Mouse (Mus musculus) embryonic facial prominence, embryonic 11.5 days (tissue): Measurements from ENCODE around the gene Mtf2. TPM values are rescaled to one million over a fixed set of nuclear protein-coding genes. Genes with fewer than 3 reads are reported as not detected.
A peak's percentile ranks its signal among the peaks of the same experiment; 100 is the strongest.

ENCODE experiments used
- ATAC-seq: fragments of 200-750 bp; cut with Nextera tagmentation; replicated peaks from 2 replicates; pipeline ENCODE4 v1.8.0; 2017; ENCODE audit warnings: low read depth; ENCODE audit not compliant: insufficient number of reproducible peaks, low FRiP score, low TSS enrichment
- DNase-seq: peaks from one replicate; pipeline ENCODE4 v3.0.0-alpha.2; 2015; ENCODE audit warnings: low spot score
- H3K27ac ChIP-seq: fragments of 300-500 bp; sonication (generic); replicated peaks from 2 replicates; pipeline ENCODE4 v1.5.1; 2014; ENCODE audit warnings: mild to moderate bottlenecking, low read depth, low read length, control low read depth
- H3K27me3 ChIP-seq: fragments of 300-500 bp; sonication (generic); 2 replicates; pipeline ENCODE4 v1.6.1; 2014; ENCODE audit warnings: mild to moderate bottlenecking, low read length, moderate library complexity, mixed read lengths; ENCODE audit not compliant: control insufficient read depth, insufficient read depth
- H3K36me3 ChIP-seq: fragments of 300-500 bp; sonication (generic); replicated peaks from 2 replicates; pipeline ENCODE4 v1.6.1; 2014; ENCODE audit warnings: low read depth, mild to moderate bottlenecking, low read length, moderate library complexity, mixed read lengths; ENCODE audit not compliant: control insufficient read depth, insufficient read depth
- H3K4me1 ChIP-seq: fragments of 300-500 bp; sonication (generic); 2 replicates; pipeline ENCODE4 v1.6.1; 2014; ENCODE audit warnings: low read length, mixed read lengths; ENCODE audit not compliant: control insufficient read depth, insufficient read depth
- H3K4me2 ChIP-seq: fragments of 300-500 bp; sonication (generic); 2 replicates; pipeline ENCODE4 v1.6.1; 2014; ENCODE audit warnings: low read depth, mild to moderate bottlenecking, control low read depth, low read length, moderate library complexity
- H3K4me3 ChIP-seq: fragments of 300-500 bp; sonication (generic); 2 replicates; pipeline ENCODE4 v1.5.1; 2014; ENCODE audit warnings: low read depth, low read length, control low read depth
- H3K9ac ChIP-seq: fragments of 300-500 bp; sonication (generic); replicated peaks from 2 replicates; pipeline ENCODE4 v1.6.1; 2014; ENCODE audit warnings: mild to moderate bottlenecking, control low read depth, low read length
- H3K9me3 ChIP-seq: fragments of 300-500 bp; sonication (generic); replicated peaks from 2 replicates; pipeline ENCODE4 v1.6.1; 2016; ENCODE audit warnings: mild to moderate bottlenecking, low read length, inconsistent platforms, mixed read lengths; ENCODE audit not compliant: control insufficient read depth
- WGBS: fragments of 180-500 bp; shearing (Covaris S2); extraction: QIAGEN DNeasy Blood & Tissue Kit; methylation state at CpG from one replicate; pipeline ENCODE4 v1.1.7; 2014; 5-methylcytosine and 5-hydroxymethylcytosine counted together
- polyA plus RNA-seq: library from polyadenylated mRNA; unstranded; fragments of >200 nt; fragmentation: Nextera tagmentation; extraction: Ambion mirVana; gene quantifications from 2 replicates; pipeline ENCODE4 v1.2.1, GENCODE M21; 2014

Mtf2 gene
- polyA plus RNA-seq, 1 experiment from 2014 or later = 160 TPM

DNA sequence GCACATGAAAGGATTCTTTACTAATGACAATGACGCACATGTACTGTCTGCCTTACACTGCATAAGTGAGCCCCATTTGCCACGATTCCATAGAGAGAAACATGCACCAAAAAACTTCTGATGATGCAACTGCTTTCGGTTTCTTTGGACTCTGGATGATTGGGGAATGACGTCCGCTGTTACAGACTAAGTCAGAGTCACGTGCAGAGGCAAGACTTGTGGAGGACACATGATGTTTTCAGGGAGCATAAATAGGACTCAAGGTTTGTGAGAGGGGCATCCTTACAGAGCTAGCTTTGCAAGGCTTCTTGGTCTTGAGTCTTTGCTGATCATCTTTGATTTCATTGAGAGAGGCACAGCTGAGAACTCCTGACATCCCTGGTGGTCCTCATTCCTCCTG, 11.9 kb upstream of the Mtf2 start:
- Histone ChIP-seq H3K27me3 (no peaks in the 10 kb centered on the region), H3K4me3 (no peak overlapping the region), H3K9me3 (no peaks in the 10 kb centered on the region), H3K27ac (no peak overlapping the region), H3K9ac (no peak overlapping the region), H3K4me1 (no peaks in the 10 kb centered on the region), H3K36me3 (no peaks in the 10 kb centered on the region), H3K4me2 (no peak overlapping the region)
- DNase-seq (no peak), ATAC-seq (no peak)
- 88% methylated on average over 6 of the region's 6 CpGs for WGBS

DNA sequence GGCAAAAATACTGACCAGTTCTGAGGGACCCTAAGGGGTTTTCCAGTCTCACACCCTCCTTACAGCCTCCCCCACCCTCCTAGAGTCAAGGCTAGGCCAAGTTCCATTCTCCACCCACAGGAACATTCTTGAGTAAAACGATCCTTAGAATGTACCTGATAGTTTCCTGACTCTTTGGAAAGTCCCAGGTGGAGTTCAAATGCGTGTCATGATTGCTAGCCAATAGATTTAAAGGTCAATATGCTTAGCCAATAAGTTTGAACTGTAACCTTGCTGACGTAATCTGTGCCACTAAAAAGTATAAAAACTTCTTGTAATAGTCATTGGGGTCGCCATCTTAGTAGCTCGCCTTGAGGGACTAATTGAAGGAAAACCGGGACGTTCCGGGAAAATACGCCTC, 5.1 kb upstream of the Mtf2 start:
- no peak overlapping the region for H3K9ac ChIP-seq
- no peaks in the 10 kb centered on the region for H3K36me3 ChIP-seq
- no peaks in the 10 kb centered on the region for H3K27me3 ChIP-seq
- DNase-seq (no peak), ATAC-seq (no peak)
- WGBS = 92% methylated on average over 9 of the region's 9 CpGs
- H3K4me2 ChIP-seq = no peak overlapping the region
- no peak overlapping the region for H3K27ac ChIP-seq
- H3K4me3 ChIP-seq = no peak overlapping the region
- no peaks in the 10 kb centered on the region for H3K9me3 ChIP-seq
- H3K4me1 ChIP-seq = no peaks in the 10 kb centered on the region

GRCm38 (mm10) chr5:108072301-108072700, 6.8 kb downstream of the Mtf2 start:
- Histone ChIP-seq H3K9ac (no peak overlapping the region), H3K4me3 (no peak overlapping the region), H3K4me2 (no peak overlapping the region), H3K27ac (no peak overlapping the region), H3K27me3 (no peaks in the 10 kb centered on the region), H3K4me1 (no peaks in the 10 kb centered on the region), H3K9me3 (no peaks in the 10 kb centered on the region), H3K36me3 (peaks cover 3% of the 10 kb centered on the region)
- ATAC-seq (no peak), DNase-seq (no peak)
- 94% methylated on average over 1 of the region's 1 CpGs for WGBS

DNA sequence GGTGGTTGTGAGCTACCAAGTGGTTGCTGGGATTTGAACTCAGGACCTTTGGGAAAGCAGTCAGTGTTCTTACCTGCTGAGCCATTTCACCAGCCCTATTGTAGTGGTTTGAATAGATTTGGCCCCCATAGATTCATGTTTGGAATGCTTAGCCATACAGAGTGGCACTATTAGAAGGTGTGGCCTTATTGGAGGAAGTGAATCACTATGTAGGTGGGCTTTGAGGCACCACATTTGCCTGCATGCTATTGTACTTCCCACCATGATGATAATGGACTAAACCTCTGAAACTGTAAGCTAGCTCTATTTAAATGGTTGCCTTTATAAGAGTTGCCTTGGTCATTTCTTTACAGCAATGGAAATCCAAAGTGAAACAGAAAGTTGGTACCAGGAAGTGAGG, 10.8 kb downstream of the Mtf2 start:
- Histone ChIP-seq H3K36me3 (no peaks in the 10 kb centered on the region; the same call in none of the 2 replicates), H3K9ac (no peak overlapping the region), H3K4me3 (no peak overlapping the region), H3K4me1 (no peaks in the 10 kb centered on the region), H3K27ac (no peak overlapping the region), H3K27me3 (no peaks in the 10 kb centered on the region), H3K4me2 (no peak overlapping the region), H3K9me3 (no peaks in the 10 kb centered on the region)
- ATAC-seq (no peak), DNase-seq (no peak)

DNA sequence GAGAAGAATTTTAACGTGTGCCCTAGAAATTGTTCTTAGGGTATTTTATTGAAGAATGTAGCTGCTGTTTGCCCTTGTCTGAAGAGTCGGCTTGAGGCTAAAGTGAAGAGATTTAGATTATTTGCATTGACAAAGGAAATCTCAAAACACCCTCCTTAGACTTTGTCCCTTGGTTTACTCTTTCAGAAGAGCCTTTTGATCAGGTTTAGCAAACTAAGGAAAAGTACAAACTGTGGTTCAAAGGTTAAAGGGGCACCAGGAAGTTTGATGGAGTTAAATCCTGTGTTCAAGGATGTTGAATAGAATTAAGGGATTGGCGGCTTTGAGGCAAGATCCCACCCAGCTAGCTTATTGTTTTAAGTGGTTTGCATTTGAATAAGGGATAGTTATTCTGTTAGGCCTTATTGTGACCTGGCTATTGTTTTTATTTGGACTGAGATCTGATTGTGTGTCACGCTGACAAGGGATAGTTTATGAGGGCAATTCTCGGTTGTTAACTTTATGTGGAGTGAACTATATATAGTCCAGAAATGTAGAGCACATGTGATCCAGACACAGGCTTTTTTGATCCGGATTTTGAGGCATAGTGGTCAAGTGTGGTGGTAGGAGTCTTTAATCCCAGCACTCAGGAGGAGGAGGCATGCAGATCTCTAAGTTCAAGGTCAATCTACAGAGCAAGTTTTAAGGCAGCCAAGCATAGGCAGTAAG, 11.5 kb downstream of the Mtf2 start:
- Histone ChIP-seq H3K27ac (no peak overlapping the region), H3K9me3 (no peaks in the 10 kb centered on the region), H3K27me3 (no peaks in the 10 kb centered on the region), H3K36me3 (no peaks in the 10 kb centered on the region; the same call in none of the 2 replicates), H3K9ac (no peak overlapping the region), H3K4me2 (no peak overlapping the region), H3K4me1 (no peaks in the 10 kb centered on the region), H3K4me3 (no peak overlapping the region)
- 69% methylated on average over 6 of the region's 6 CpGs for WGBS
- DNase-seq (no peak), ATAC-seq (no peak)

DNA sequence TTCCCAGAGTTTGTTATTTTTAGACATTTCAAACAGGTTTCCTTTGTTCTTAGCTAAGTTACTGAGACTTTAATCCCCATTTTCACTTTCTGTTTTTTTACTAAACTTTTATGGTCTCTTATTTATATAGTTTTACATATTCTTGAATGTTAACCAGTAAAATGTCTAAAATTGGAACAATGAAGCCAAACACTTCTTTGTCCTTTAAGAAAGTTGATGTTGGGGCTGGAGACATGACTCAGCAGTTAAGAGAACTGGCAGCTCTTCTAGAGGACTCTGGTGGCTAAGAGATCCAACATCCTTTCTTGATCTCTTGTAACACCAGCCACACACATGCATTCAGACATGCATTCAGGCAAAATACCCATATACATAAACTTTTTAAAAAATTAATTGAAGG, 14.1 kb downstream of the Mtf2 start:
- ATAC-seq (no peak), DNase-seq (no peak)
- Histone ChIP-seq H3K27ac (no peak overlapping the region), H3K27me3 (no peaks in the 10 kb centered on the region), H3K9me3 (no peaks in the 10 kb centered on the region), H3K4me1 (no peaks in the 10 kb centered on the region), H3K36me3 (peaks cover 3% of the 10 kb centered on the region), H3K4me3 (no peak overlapping the region), H3K9ac (no peak overlapping the region), H3K4me2 (no peak overlapping the region)

DNA sequence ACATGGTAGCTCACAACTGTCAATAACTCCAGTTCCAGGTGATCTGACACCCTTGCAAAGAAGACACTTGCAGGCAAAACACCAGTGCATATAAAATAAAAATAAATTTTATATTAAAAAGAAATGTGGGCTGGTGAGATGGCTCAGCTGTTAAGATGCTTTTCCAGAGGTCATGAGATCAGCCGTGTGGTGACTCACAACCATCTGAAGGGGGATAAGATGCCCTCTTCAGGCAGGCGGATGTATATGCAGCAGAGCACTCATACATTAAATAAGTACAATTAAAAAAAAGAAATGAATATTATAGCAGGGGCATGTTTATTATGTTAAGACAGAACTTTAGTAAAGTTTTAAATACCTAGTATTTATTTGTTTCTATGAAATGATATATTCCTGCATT, 16.9 kb downstream of the Mtf2 start:
- peaks cover 6% of the 10 kb centered on the region; the same call in 1 of the 2 replicates for H3K36me3 ChIP-seq
- H3K9ac ChIP-seq = no peak overlapping the region
- H3K4me2 ChIP-seq = no peak overlapping the region
- no peaks in the 10 kb centered on the region for H3K4me1 ChIP-seq
- ATAC-seq (no peak), DNase-seq (peak; percentile 30)
- no peaks in the 10 kb centered on the region for H3K27me3 ChIP-seq
- no peaks in the 10 kb centered on the region for H3K9me3 ChIP-seq
- H3K27ac ChIP-seq = no peak overlapping the region
- H3K4me3 ChIP-seq = no peak overlapping the region
- WGBS = 51% methylated on average over 2 of the region's 2 CpGs

- Histone ChIP-seq H3K4me2 (no peak overlapping the region), H3K27me3 (no peaks in the 10 kb centered on the region), H3K9me3 (no peaks in the 10 kb centered on the region), H3K9ac (no peak overlapping the region), H3K36me3 (peaks cover 13% of the 10 kb centered on the region; the same call in 1 of the 2 replicates), H3K4me1 (no peaks in the 10 kb centered on the region), H3K27ac (no peak overlapping the region), H3K4me3 (no peak overlapping the region)
- ATAC-seq (no peak), DNase-seq (no peak)
- 92% methylated on average over 2 of the region's 2 CpGs for WGBS
Measured at GRCm38 (mm10) chr5:108085440-108085839, 20.0 kb downstream of the Mtf2 start.
